ENCODE assay signal across 8 mouse cellular contexts in genomic region chr9:61111733-61112415, GRCm38 (mm10).
DNase-seq lines count a peak whose midpoint lies in the region; ATAC-seq lines count a peak whose summit lies in the region.

No protein-coding gene starts in this region.

- no peaks in the 10 kb centered on the region for H3K9me3 ChIP-seq in embryonic facial prominence, embryonic 11.5 days (replicated peaks; ENCODE audit: control insufficient read depth, low read length)
- no peaks in the 10 kb centered on the region for H3K9me3 ChIP-seq in midbrain, embryonic 16.5 days (replicated peaks; ENCODE audit: control insufficient read depth, low read length, poor library complexity, severe bottlenecking)

- no peaks in the 10 kb centered on the region; the same call in 1 of the 2 replicates for H3K4me1 ChIP-seq in embryonic facial prominence, embryonic 11.5 days (ENCODE audit: control insufficient read depth, insufficient read depth, low read length)
- peaks cover 22% of the 10 kb centered on the region for H3K4me1 ChIP-seq in midbrain, embryonic 16.5 days (ENCODE audit: control insufficient read depth, insufficient read depth, low read length)

- H3K4me3 ChIP-seq in embryonic facial prominence, embryonic 11.5 days (ENCODE audit: low read depth, low read length), result no peak overlapping the region
- no peak overlapping the region for H3K4me3 ChIP-seq in midbrain, embryonic 16.5 days (ENCODE audit: low read depth, low read length)

- WGBS in embryonic facial prominence, embryonic 11.5 days, result 47% methylated on average over 19 of the region's 19 CpGs
- 23% methylated on average over 19 of the region's 19 CpGs for WGBS in midbrain, embryonic 16.5 days

- H3K4me2 ChIP-seq in embryonic facial prominence, embryonic 11.5 days (ENCODE audit: low read depth, low read length), result no peak overlapping the region
- peak overlapping the region; percentile 45; the same call in 1 of the 2 replicates for H3K4me2 ChIP-seq in midbrain, embryonic 16.5 days (ENCODE audit: low read length)

- peak; percentile 89 for ATAC-seq in embryonic facial prominence, embryonic 11.5 days (replicated peaks; ENCODE audit: insufficient number of reproducible peaks, low FRiP score, low TSS enrichment, low read depth)
- peak; percentile 86 for ATAC-seq in midbrain, embryonic 16.5 days

- no peak overlapping the region for H3K27ac ChIP-seq in embryonic facial prominence, embryonic 11.5 days (replicated peaks; ENCODE audit: low read depth, low read length)
- H3K27ac ChIP-seq in midbrain, embryonic 16.5 days (ENCODE audit: low read length), result peak overlapping the region; percentile 69

- no peaks in the 10 kb centered on the region for H3K27me3 ChIP-seq in embryonic facial prominence, embryonic 11.5 days (ENCODE audit: control insufficient read depth, insufficient read depth, low read length)
- no peaks in the 10 kb centered on the region for H3K27me3 ChIP-seq in midbrain, embryonic 16.5 days (ENCODE audit: control insufficient read depth, insufficient read depth, low read depth, low read length)

- no peak overlapping the region for H3K9ac ChIP-seq in embryonic facial prominence, embryonic 11.5 days (replicated peaks; ENCODE audit: low read length)
- H3K9ac ChIP-seq in midbrain, embryonic 16.5 days (ENCODE audit: low read depth, low read length), result no peak overlapping the region

- DNase-seq in kidney, postnatal 10 days, result peak; percentile 35
- no peak for DNase-seq in kidney, postnatal 25 days
- DNase-seq in embryonic facial prominence, embryonic 11.5 days (ENCODE audit: low spot score), result peak; percentile 73
- peak; percentile 22 to 42 for DNase-seq in layer of hippocampus, adult 8-10 months (ENCODE audit: low spot score in 2 of 2)
- DNase-seq in frontal cortex, postnatal 25 days (ENCODE audit: low spot score in 2 of 2), result no peak
- no peak for DNase-seq in gastrocnemius, adult 8-10 months (ENCODE audit: low spot score in 2 of 2)
- no peak for DNase-seq in left cerebral cortex, adult 9 months (ENCODE audit: low spot score in 2 of 2)

- no peaks in the 10 kb centered on the region for H3K36me3 ChIP-seq in embryonic facial prominence, embryonic 11.5 days (replicated peaks; ENCODE audit: control insufficient read depth, insufficient read depth, low read depth, low read length)
- H3K36me3 ChIP-seq in midbrain, embryonic 16.5 days (ENCODE audit: control insufficient read depth, insufficient read depth, low read length), result no peaks in the 10 kb centered on the region

Comparison
In these comparisons a context has a peak if more than half of its experiments do, and no peak if none do; other contexts are left out.
1. DNase-seq: peak in kidney, postnatal 10 days (single experiment), embryonic facial prominence, embryonic 11.5 days (single experiment) and layer of hippocampus, adult 8-10 months (2 of 2); none in kidney, postnatal 25 days (0 of 2), frontal cortex, postnatal 25 days (0 of 2), gastrocnemius, adult 8-10 months (0 of 2) and left cerebral cortex, adult 9 months (0 of 2).